Mouse (Mus musculus) urinary bladder, postnatal 14 days (tissue): ENCODE measurements around the gene Yeats2.

Source experiments
- DNase-seq: peaks from one replicate; pipeline ENCODE4 v3.0.0; 2021; ENCODE audit warnings: low spot score

The Yeats2 gene

GRCm38 (mm10) chr16:20280238-20280637 lies 139.4 kb downstream of the Yeats2 start:
- DNase-seq = no peak
